Mouse (Mus musculus) stomach, embryonic 16.5 days (tissue): ENCODE data around the gene Sgk1. TPM values are rescaled to one million over a fixed set of nuclear protein-coding genes. Genes with fewer than 3 reads are reported as not detected.

Experiments
- ATAC-seq: fragments of 200-750 bp; cut with Nextera tagmentation; 2 replicates; pipeline ENCODE4 v1.8.0; 2017; ENCODE audit warnings: moderate number of reproducible peaks, moderate TSS enrichment; ENCODE audit not compliant: insufficient read depth, low FRiP score
- H3K27ac ChIP-seq: fragments of 300-500 bp; sonication (generic); 2 replicates; pipeline ENCODE4 v1.5.1; 2014; ENCODE audit warnings: low read length
- H3K27me3 ChIP-seq: fragments of 300-500 bp; sonication (generic); 2 replicates; pipeline ENCODE4 v1.6.1; 2014; ENCODE audit warnings: low read length, control low read depth, mixed read lengths; ENCODE audit not compliant: control insufficient read depth, insufficient read depth
- H3K36me3 ChIP-seq: fragments of 300-500 bp; sonication (generic); 2 replicates; pipeline ENCODE4 v1.6.1; 2014; ENCODE audit warnings: low read length; ENCODE audit not compliant: control insufficient read depth, insufficient read depth
- H3K4me1 ChIP-seq: fragments of 300-500 bp; sonication (generic); 2 replicates; pipeline ENCODE4 v1.6.1; 2014; ENCODE audit warnings: low read length, control low read depth, mixed read lengths; ENCODE audit not compliant: control insufficient read depth, insufficient read depth
- H3K4me2 ChIP-seq: fragments of 300-500 bp; sonication (generic); 2 replicates; pipeline ENCODE4 v1.6.1; 2014; ENCODE audit warnings: low read depth, low read length, mixed read lengths
- H3K4me3 ChIP-seq: fragments of 300-500 bp; sonication (generic); replicated peaks from 2 replicates; pipeline ENCODE4 v1.5.1; 2014; ENCODE audit warnings: mild to moderate bottlenecking, low read length
- H3K9ac ChIP-seq: fragments of 300-500 bp; sonication (generic); 2 replicates; pipeline ENCODE4 v1.6.1; 2014; ENCODE audit warnings: low read length
- H3K9me3 ChIP-seq: fragments of 300-500 bp; sonication (generic); replicated peaks from 2 replicates; pipeline ENCODE4 v1.6.1; 2016; ENCODE audit warnings: low read length, control low read depth; ENCODE audit not compliant: control insufficient read depth
- WGBS: fragments of 180-500 bp; shearing (Covaris S2); extraction: QIAGEN DNeasy Blood & Tissue Kit; methylation state at CpG from one replicate; pipeline ENCODE4 v1.1.7; 2014; 5-methylcytosine and 5-hydroxymethylcytosine counted together
- polyA plus RNA-seq: library from polyadenylated mRNA; unstranded; fragments of >200 nt; fragmentation: Nextera tagmentation; extraction: Ambion mirVana; gene quantifications from 2 replicates; pipeline ENCODE4 v1.2.1, GENCODE M21; 2015

Gene Sgk1
- polyA plus RNA-seq, 1 experiment from 2014 or later = 34.3 TPM

GRCm38 (mm10) chr10:21934826-21935225, 52.8 kb downstream of the Sgk1 start:
- no peak for ATAC-seq
- H3K27me3 ChIP-seq = no peaks in the 10 kb centered on the region
- H3K4me2 ChIP-seq = no peak overlapping the region
- WGBS = 90% methylated on average over 2 of the region's 2 CpGs
- no peaks in the 10 kb centered on the region for H3K9me3 ChIP-seq
- H3K36me3 ChIP-seq = no peaks in the 10 kb centered on the region
- no peak overlapping the region for H3K9ac ChIP-seq
- H3K4me1 ChIP-seq = peaks cover 11% of the 10 kb centered on the region
- H3K27ac ChIP-seq = no peak overlapping the region
- H3K4me3 ChIP-seq = no peak overlapping the region

- Histone ChIP-seq H3K36me3 (no peaks in the 10 kb centered on the region), H3K27me3 (no peaks in the 10 kb centered on the region), H3K27ac (no peak overlapping the region), H3K4me2 (peak overlapping the region; percentile 20; the same call in 1 of the 2 replicates), H3K9ac (no peak overlapping the region), H3K4me1 (peaks cover 11% of the 10 kb centered on the region), H3K4me3 (no peak overlapping the region), H3K9me3 (no peaks in the 10 kb centered on the region)
- 37% methylated on average over 12 of the region's 12 CpGs for WGBS
- ATAC-seq = no peak
These were observed 54.7 kb downstream of the Sgk1 start for GRCm38 (mm10) chr10:21936513-21937221.

- Histone ChIP-seq H3K27me3 (no peaks in the 10 kb centered on the region), H3K4me2 (peak overlapping the region; percentile 20; the same call in 1 of the 2 replicates), H3K4me1 (peaks cover 11% of the 10 kb centered on the region), H3K36me3 (no peaks in the 10 kb centered on the region), H3K27ac (no peak overlapping the region), H3K9ac (no peak overlapping the region), H3K9me3 (no peaks in the 10 kb centered on the region), H3K4me3 (no peak overlapping the region)
- 16% methylated on average over 9 of the region's 9 CpGs for WGBS
- no peak for ATAC-seq
These were observed 55.2 kb downstream of the Sgk1 start for GRCm38 (mm10) chr10:21937222-21937605.

- Histone ChIP-seq H3K9ac (no peak overlapping the region), H3K9me3 (no peaks in the 10 kb centered on the region), H3K27ac (no peak overlapping the region), H3K4me3 (no peak overlapping the region), H3K4me1 (peaks cover 11% of the 10 kb centered on the region), H3K4me2 (no peak overlapping the region), H3K36me3 (no peaks in the 10 kb centered on the region), H3K27me3 (no peaks in the 10 kb centered on the region)
- 80% methylated on average over 4 of the region's 4 CpGs for WGBS
- no peak for ATAC-seq
These were observed 56.2 kb downstream of the Sgk1 start for GRCm38 (mm10) chr10:21938166-21938565.

- no peaks in the 10 kb centered on the region for H3K9me3 ChIP-seq
- H3K4me2 ChIP-seq = no peak overlapping the region
- peaks cover 11% of the 10 kb centered on the region for H3K4me1 ChIP-seq
- no peak overlapping the region for H3K4me3 ChIP-seq
- H3K27ac ChIP-seq = no peak overlapping the region
- H3K9ac ChIP-seq = no peak overlapping the region
- 54% methylated on average over 3 of the region's 3 CpGs for WGBS
- ATAC-seq = no peak
- H3K36me3 ChIP-seq = no peaks in the 10 kb centered on the region
- no peaks in the 10 kb centered on the region for H3K27me3 ChIP-seq
These were observed 59.3 kb downstream of the Sgk1 start for GRCm38 (mm10) chr10:21941235-21941634.

GRCm38 (mm10) chr10:21943145-21943700, 61.2 kb downstream of the Sgk1 start:
- WGBS = 91% methylated on average over 6 of the region's 6 CpGs
- no peaks in the 10 kb centered on the region for H3K4me1 ChIP-seq
- no peaks in the 10 kb centered on the region for H3K36me3 ChIP-seq
- no peak overlapping the region for H3K4me3 ChIP-seq
- H3K27me3 ChIP-seq = no peaks in the 10 kb centered on the region
- no peak overlapping the region for H3K4me2 ChIP-seq
- no peak overlapping the region for H3K27ac ChIP-seq
- H3K9me3 ChIP-seq = no peaks in the 10 kb centered on the region
- H3K9ac ChIP-seq = no peak overlapping the region
- no peak for ATAC-seq

- 74% methylated on average over 1 of the region's 1 CpGs for WGBS
- Histone ChIP-seq H3K27ac (no peak overlapping the region), H3K27me3 (no peaks in the 10 kb centered on the region), H3K9ac (no peak overlapping the region), H3K4me1 (no peaks in the 10 kb centered on the region), H3K4me3 (no peak overlapping the region), H3K36me3 (no peaks in the 10 kb centered on the region), H3K9me3 (no peaks in the 10 kb centered on the region), H3K4me2 (no peak overlapping the region)
- no peak for ATAC-seq
These were observed 63.2 kb downstream of the Sgk1 start for GRCm38 (mm10) chr10:21945195-21945594.

- H3K27me3 ChIP-seq = no peaks in the 10 kb centered on the region
- WGBS = 42% methylated on average over 9 of the region's 9 CpGs
- H3K27ac ChIP-seq = no peak overlapping the region
- H3K4me2 ChIP-seq = no peak overlapping the region
- no peak overlapping the region for H3K9ac ChIP-seq
- no peaks in the 10 kb centered on the region for H3K4me1 ChIP-seq
- no peak for ATAC-seq
- H3K4me3 ChIP-seq = no peak overlapping the region
- no peaks in the 10 kb centered on the region for H3K9me3 ChIP-seq
- H3K36me3 ChIP-seq = no peaks in the 10 kb centered on the region
These were observed 64.9 kb downstream of the Sgk1 start for GRCm38 (mm10) chr10:21946751-21947351.

GRCm38 (mm10) chr10:21952520-21952919, 70.5 kb downstream of the Sgk1 start:
- no peaks in the 10 kb centered on the region for H3K36me3 ChIP-seq
- 82% methylated on average over 4 of the region's 4 CpGs for WGBS

More at GRCm38 (mm10) chr10:21952520-21952919, 70.5 kb downstream of the Sgk1 start:
- H3K27ac ChIP-seq = no peak overlapping the region
- no peak overlapping the region for H3K4me3 ChIP-seq
- H3K27me3 ChIP-seq = no peaks in the 10 kb centered on the region
- H3K9ac ChIP-seq = no peak overlapping the region
- ATAC-seq = no peak
- H3K4me1 ChIP-seq = no peaks in the 10 kb centered on the region
- no peaks in the 10 kb centered on the region for H3K9me3 ChIP-seq
- H3K4me2 ChIP-seq = no peak overlapping the region
